ENCODE assay signal across 24 mouse cellular contexts in genomic region chr2:80421990-80422389, GRCm38 (mm10). TPM values are rescaled to one million over a fixed set of nuclear protein-coding genes. Genes with fewer than 3 reads are reported as not detected.
"Had no signal": no experiment of that assay in that cellular context is flagged by ENCODE, and none has a peak within 500 bp of the region (broad histone marks: within the 10 kb centered on the region; RNA-seq: fewer than 3 reads in every experiment).

No protein-coding gene starts in this region.

- H3K27me3 ChIP-seq: heart, embryonic 15.5 days; hindbrain, embryonic 13.5 days; hindbrain, embryonic 15.5 days; kidney, embryonic 15.5 days; limb, embryonic 12.5 days; liver, embryonic 12.5 days had no signal

- DNase-seq: gastrocnemius, postnatal 14 days; gastrocnemius, postnatal 36 days; heart, adult 18-20 months; heart, postnatal 14 days; heart, postnatal 36 days; kidney, adult 2 months; kidney, adult 9 months; kidney, postnatal 14 days; kidney, postnatal 36 days; liver had no signal

- ATAC-seq: hindbrain, postnatal 0 days; intestine, postnatal 0 days; liver, embryonic 12.5 days had no signal

- H3K36me3 ChIP-seq: heart, embryonic 13.5 days; heart, embryonic 15.5 days; hindbrain, embryonic 13.5 days; hindbrain, embryonic 15.5 days; kidney, embryonic 15.5 days; liver, embryonic 12.5 days had no signal

- H3K4me1 ChIP-seq: heart, embryonic 15.5 days; hindbrain, embryonic 13.5 days; hindbrain, embryonic 15.5 days; kidney, embryonic 15.5 days; limb, embryonic 10.5 days; limb, embryonic 12.5 days; liver, embryonic 12.5 days had no signal

- H3K27ac ChIP-seq: heart, embryonic 13.5 days; heart, embryonic 15.5 days; hindbrain, embryonic 13.5 days; hindbrain, embryonic 15.5 days; hindbrain, postnatal 0 days; kidney, embryonic 15.5 days; kidney, postnatal 0 days; left cerebral cortex, adult 2 months; limb, embryonic 10.5 days; limb, embryonic 12.5 days; liver, embryonic 12.5 days; liver, embryonic 14.5 days had no signal

- H3K9ac ChIP-seq: heart, embryonic 13.5 days; heart, embryonic 15.5 days; hindbrain, embryonic 13.5 days; hindbrain, embryonic 15.5 days; kidney, embryonic 15.5 days; limb, embryonic 12.5 days; liver, embryonic 12.5 days; liver, embryonic 14.5 days had no signal

- H3K4me3 ChIP-seq: heart, embryonic 13.5 days; heart, embryonic 15.5 days; hindbrain, embryonic 13.5 days; hindbrain, embryonic 15.5 days; kidney, embryonic 15.5 days; left cerebral cortex, adult 2 months; limb, embryonic 10.5 days; limb, embryonic 12.5 days; liver, embryonic 12.5 days had no signal

- H3K9me3 ChIP-seq: heart, embryonic 13.5 days; heart, embryonic 15.5 days; hindbrain, embryonic 13.5 days; hindbrain, embryonic 15.5 days; kidney, embryonic 15.5 days; limb, embryonic 10.5 days; limb, embryonic 12.5 days; liver, embryonic 12.5 days had no signal

RNA-seq across cellular contexts. Expression of gene Frzb, which starts 25.4 kb away (rescaled TPM):
- total RNA-seq: hematopoietic stem cell, adult 5-6 weeks had no signal
